Mouse (Mus musculus) testis, postnatal 10 days (tissue): ENCODE data around the gene Vps52.

Experiments
- DNase-seq: peaks from one replicate; pipeline ENCODE4 v3.0.0; 2021; ENCODE audit warnings: low spot score

Vps52 gene

DNA sequence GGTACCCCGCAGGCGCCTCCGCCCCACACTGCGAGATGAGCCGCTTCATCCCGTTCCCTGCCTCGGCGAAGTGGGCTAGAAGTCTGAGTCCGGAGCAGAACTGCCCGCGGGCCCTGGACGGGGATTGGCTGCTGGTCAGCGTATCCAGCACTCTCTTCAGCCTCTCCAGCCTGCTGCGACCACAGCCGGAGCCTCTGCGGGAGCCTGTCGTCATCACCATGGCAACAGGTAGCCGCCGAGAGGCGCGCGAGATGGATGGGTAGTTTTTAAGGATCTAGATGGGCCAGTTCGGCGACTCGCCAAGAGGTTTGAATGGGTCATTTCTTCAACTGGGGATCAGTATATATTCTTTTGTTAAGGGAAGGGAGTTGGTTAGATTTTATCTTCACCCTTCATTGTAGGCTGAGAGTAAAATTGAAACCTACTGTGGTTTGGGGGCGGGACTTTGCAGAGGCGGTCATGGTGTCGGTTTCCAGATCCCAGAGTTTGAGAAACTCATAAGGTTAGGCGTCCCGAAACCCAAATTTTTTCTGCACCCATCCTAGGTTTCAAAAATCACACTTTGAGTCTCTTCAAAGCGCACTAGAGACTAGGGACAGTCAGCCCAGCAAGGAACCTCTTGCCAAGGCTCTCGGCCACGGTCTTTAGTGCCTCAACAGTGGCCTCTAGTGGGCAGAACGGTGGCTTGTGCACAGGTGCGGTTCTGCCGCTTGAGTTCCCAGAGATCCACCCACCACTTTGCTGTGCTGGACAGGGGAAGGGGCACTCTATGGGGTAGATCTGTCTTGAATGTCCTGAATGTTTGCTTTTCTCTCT, 35.1 kb upstream of the Vps52 start:
- DNase-seq = peak; percentile 92

DNA sequence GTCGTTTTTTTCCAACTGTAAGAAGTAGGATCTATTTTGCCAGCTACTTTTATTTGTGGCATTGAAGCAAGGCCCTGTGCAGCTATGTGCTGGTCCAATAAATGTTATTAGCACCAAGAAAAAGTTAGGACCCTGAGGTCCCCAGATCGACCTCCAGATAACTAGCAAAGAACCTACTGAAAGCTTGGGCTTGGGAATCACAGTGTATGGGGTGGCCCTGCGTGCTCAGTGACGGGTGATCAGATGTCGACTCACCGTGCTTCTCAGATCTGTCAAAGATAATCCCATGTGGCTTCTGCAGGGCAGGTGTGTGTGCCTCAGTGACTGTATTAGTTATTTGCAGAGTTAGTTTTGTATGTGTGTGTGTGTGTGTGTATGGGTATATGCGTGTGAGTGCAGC, 34.3 kb upstream of the Vps52 start:
- DNase-seq = no peak

DNA sequence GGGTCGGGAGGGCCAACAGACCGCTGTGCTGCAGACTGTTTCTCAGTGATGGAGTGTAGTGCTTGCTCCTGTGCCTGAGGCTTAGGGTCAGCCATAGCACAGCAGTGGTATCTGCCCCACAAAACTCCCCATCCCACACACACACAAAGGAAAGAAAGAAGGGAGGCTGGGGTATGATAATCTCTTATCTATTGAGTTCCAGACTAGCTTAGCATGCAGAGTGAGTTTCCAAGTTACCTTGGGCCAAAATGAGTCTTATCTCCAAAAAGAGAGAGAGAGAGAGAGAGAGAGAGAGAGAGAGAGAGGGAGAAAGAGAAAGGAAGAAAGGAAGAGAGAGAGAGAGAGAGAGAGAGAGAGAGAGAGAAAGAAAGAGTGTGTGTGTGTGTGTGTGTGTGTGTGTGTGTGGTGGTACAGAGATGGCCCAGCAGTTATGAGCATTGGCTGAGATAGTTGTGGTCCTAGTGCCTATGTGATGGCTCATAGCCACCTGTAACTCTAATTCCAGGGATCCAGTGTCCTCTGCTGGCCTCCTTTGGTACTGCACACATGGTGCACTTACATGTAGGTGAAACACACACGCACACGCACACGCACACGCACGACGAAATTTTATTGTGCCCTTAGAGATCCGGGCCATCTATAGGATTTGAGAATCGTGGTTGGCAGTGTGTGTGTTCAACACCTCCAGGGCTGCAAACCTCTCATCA, 30.9 kb upstream of the Vps52 start:
- peak; percentile 80 for DNase-seq

DNA sequence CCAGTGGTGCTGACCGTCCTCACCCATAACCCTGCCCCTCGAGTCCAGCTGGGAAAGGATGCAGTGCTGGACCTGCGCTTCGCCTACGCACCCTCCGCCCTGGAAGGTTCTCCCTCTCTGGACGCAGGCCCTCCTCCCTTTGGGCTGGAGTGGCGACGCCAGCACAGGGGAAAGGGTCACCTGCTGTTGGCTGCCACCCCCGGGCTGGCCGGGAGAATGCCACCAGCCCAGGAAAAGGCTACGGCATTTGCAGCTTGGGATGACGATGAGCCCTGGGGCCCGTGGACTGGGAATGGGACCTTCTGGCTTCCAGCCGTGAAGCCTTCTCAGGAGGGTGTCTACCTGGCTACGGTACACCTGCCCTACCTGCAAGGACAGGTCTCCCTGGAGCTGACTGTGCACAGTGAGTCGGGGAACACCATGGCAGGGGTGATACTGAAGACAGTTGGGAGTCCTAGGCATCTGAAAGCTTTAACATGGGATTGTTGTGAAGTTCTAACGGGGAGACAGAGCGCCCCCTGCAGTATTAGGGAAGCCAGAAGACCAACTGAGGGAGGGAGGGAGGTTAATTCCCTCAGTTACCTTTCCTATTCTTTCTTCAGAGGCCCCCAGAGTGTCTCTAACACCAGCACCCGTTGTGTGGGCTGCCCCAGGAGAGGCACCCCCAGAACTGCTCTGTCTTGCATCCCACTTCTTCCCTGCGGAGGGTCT, 30.1 kb upstream of the Vps52 start:
- DNase-seq = peak; percentile 47

DNA sequence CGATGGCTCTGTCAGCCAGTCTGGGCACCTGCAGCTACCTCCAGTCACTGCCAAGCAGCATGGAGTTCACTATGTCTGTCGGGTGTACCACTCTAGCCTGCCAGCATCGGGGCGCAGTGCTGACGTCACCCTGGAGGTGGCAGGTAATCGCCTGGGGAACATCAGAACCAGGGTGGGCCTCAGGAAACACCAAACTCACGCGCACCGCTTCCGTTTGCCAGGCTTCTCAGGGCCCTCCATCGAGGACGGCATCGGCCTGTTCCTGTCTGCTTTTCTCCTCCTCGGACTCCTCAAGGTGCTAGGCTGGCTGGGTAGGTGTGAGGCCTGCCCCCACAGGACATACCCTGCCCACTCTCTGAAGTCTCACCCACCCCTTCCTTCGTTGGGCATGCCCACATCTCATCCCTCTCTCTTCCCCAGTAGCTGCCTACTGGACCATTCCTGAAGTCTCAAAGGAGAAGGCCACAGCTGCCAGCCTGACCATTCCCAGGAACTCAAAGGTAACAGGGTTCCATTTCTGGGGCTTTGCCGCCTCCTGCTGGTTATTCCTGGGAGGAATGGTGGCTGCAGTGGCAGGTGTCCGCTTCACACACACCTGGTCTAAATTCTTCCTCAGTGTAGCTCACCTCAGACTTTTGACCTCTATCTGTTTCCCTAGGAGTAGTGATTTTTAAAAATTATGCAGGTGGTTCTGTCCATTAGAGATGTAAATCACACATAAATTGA, 29.2 kb upstream of the Vps52 start:
- peak; percentile 70 for DNase-seq

DNA sequence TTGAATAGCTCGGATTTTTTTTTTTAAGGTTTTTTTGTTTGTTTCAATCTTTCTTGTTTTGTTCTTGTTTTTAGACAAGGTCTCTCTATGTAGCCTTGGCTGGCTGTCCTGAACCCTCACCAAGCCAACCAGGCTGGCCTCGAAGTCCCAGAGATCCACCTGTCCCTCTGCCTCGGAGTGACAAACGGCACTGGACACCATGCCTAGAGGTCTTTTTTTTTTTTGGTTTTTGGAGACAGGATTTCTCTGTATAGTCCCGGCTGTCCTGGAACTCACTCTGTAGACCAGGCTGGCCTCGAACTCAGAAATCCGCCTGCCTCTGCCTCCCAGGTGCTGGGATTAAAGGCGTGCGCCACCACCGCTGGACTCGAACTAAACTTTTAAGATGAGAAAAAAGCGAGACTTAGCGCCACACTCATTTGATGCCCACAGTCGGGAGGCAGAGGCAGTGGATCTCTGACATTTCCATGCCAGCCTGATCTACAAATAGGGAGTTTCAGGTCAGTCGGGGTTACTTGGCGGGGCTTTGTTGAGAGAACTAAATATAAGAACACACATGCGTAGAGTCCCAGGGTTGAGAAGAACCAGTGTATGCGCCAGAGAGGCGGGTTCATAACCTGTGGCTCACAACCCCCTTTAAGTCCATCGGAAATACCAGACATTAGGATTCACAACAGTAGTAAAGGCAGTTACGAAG, 27.2 kb upstream of the Vps52 start:
- DNase-seq = no peak

DNA sequence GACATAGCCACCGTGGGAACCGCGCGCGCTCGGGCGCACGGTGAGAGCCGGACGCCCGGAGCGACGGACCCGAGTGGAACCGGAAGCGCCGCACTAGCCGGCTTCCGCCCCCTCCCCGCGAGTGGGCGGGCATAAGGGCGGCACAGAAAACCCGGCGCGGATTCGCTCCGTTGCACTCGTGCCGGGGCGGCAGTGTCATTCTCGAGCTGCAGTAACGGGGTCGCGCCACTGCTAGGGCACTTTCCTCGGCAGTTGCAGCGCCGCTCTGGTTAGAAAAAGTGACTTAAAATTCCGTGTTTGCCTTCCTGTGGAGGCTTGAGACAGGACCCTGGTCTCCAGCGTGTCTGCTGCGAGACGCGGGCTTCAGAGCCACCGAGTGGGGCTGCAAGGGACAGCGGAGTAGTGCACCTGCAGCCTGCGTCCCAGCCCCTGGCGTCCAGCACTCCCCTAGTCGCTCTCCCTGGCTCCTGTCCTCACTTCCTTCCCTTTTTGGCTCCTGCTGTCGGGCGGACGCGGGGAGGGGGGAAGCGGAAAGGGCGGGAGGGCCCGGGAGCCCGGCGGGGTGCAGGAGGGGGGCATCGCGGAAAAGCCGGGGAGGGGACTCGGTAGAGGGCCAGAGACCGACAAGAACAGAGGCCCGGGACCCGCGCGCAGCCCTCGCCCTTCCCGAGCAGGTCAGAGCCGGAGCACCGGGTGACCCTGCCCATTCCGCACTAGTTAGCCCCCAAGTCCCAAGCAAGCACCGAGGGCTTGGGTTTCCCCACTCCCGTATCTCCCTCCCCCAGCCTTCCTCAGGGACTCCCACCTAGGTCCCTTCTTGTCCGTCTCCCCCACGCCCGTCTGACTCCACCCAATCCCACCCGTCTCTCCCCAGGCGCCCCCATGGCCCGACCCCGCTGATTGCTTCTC, 26.0 kb upstream of the Vps52 start, which contains the start of gene Rgl2:
Gene Rgl2, plus strand, starts transcription at position 173 of the 909 bp plus-strand sequence.
- DNase-seq = peak; percentile 98

DNA sequence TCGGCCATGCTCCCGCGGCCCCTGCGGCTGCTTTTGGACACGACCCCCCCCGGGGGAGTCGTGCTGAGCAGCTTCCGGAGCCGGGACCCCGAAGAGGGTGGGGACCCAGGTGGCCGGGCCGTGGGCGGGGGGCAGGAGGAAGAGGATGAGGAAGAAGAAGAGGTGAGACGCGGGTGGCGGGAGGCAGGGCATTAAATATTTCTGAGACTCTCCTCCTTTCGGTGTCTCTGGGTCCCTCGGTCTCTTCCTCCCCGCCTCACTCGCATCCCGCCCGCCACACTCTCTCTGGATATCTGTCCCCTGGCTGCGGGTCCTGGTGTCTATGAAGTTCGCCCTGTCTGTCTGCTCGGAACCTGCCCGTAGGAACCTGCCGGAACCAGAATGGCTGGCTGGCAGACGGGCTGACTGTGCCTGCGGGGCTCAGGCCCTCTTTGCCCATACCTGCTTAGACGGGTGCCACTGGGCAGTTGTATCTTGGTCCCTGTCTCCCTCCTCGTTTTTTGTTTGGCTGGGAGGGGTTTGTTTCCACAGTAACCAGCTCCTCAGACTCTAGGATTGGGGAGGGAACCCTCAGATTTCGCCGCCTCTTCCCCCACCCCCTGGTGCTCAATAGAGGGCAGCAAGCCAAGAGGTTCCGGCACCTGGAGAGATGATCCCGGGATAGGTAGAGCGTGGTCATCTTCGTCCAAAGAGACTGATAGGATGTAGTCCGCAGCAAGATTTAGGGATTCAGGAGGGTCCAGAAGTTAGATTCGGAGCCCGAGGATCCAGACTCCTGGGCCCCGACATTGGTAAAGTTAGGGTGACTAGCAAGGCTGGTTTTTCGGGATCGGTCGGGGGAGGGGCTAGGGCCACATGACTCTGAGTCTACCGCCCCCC, 25.1 kb upstream of the Vps52 start:
- peak; percentile 72 for DNase-seq

DNA sequence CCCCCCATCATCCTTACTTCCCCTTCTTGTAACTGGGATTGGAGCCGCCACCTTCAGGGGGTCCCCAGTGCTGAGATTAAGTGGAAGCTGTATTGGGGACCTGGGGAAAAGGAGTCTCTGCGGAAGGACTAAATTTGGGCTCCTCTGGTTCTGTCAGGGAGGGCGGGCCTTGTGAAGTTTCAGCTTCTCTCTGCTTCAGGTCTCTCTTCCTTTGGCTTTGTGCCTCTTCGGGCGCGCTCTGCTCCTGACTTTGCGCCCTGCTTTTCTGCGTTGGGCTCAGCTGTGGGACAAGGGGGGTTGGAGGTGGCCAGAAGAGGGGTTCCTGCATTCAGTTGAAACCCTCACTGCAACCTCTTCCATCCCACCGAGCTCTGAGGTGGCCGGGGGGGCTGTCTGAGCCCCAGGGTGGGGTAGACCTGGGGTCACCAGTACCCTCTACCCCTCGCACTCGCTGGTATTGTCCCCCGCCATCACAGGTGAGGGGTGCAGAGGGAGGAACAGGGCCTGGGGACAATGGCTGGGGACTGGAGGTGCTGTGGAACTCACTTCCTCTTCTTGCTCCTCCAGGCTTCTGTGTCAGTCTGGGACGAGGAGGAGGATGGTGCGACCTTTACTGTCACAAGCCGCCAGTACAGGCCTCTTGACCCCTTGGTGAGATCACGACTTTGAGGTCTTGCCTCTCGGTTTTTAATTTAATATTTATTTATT, 24.3 kb upstream of the Vps52 start:
- peak; percentile 48 for DNase-seq

DNA sequence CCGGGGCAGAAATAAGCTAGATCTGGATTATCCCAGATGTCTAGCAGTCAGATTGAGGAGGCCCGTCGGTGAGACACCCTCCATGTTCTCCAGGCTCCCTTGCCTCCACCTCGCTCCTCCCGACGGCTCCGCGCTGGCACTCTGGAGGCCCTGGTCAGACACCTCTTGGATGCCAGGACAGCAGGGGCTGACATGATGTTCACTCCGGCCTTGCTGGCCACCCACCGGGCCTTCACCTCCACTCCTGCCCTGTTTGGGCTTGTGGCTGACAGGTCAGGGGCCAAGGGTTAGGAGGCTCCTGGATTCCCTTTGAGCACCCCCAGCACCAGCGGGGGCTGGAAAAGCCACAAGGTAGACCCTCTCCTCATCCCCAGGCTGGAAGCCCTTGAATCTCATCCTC, 23.7 kb upstream of the Vps52 start:
- peak; percentile 52 for DNase-seq

DNA sequence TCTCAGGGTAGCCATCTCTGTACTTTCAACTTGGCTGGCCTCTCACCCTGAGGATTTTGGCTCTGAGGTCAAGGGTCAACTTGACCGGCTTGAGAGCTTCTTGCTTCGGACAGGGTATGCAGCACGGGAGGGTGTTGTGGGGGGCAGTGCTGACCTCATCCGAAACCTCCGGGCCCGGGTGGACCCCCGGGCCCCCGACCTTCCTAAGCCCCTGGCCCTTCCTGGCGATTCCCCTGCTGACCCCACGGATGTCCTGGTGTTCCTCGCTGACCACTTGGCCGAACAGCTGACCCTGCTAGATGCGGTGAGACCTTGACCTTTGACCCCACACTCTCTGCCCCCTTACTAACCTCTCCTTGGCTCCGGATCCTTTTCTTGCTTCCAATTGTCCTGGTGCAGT, 23.2 kb upstream of the Vps52 start:
- DNase-seq = peak; percentile 48

DNA sequence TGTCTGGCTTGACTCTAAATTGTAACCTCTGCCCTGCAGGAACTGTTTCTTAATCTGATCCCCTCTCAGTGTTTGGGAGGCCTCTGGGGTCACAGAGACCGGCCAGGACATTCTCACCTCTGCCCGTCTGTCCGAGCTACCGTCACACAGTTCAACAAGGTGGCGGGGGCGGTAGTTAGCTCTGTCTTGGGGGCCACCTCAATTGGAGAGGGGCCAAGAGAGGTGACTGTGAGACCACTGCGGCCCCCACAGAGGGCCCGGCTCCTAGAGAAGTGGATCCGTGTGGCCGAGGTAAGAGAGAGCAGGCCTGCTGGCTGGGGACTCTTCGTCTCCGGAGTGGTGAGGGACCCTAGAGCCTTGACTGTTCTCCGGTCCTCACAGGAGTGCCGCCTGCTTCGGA, 22.6 kb upstream of the Vps52 start:
- no peak for DNase-seq

DNA sequence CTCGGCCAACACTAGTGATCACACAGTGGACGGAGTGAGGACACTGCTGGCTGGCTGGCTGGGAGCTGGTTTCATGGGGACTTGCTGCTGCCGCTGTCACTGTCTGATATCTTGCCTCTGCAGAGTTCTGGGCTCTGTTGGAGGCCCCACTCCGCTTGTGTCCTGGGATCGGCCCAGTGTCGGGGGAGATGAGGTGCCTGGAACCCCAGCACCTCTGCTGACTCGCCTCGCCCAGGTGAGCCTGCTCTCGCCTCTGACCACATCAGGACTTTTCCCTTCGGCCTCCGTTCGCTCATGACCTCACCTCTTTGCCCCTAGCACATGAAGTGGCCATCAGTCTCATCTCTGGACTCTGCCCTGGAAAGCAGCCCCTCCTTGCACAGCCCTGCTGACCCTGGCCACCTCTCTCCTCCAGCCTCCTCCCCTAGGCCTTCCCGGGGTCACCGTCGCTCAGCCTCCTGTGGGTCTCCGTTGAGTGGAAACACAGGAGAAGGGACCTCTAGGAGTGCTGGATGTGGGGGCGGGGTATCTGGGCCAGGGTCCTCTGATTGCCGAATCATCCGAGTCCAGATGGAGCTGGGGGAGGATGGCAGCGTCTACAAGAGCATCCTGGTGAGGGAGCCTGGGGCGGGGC, 20.1 kb upstream of the Vps52 start:
- DNase-seq = peak; percentile 54

DNA sequence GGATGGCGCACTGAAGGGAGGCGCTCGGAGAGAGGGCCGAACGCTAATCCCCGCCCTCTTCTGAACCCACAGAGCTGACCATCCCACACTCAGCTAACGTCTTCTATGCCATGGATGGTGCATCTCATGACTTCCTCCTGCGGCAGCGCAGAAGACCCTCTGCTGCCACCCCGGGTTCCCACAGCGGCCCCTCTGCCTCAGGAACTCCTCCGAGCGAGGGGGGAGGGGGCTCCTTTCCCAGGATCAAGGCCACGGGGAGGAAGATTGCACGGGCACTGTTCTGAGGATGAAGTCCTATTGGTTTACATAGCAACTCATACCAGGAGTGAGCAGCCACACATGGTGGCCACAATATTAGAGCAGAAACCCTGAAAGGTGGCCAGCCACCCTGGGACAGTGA, 18.6 kb upstream of the Vps52 start:
- DNase-seq = peak; percentile 49

DNA sequence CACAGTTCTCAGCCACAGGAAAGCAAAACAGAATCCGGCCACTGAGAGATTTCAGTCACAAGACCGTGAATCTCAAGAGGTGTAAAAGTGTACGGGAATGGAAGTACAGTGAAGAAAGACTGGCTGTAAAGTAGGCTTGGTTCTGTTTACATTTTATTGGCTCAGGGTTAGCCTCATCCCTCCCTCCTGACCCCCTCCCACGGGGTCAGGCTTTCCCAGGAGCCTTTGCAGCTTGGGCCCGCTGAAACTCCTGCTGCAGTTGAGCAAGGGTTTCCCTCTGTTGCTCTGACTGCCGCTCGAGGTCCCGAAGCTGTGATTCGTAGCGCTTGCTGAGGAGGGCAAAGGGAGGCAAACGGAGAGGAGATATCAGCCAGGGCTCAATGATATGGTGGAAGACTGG, 16.8 kb upstream of the Vps52 start:
- peak; percentile 47 for DNase-seq

DNA sequence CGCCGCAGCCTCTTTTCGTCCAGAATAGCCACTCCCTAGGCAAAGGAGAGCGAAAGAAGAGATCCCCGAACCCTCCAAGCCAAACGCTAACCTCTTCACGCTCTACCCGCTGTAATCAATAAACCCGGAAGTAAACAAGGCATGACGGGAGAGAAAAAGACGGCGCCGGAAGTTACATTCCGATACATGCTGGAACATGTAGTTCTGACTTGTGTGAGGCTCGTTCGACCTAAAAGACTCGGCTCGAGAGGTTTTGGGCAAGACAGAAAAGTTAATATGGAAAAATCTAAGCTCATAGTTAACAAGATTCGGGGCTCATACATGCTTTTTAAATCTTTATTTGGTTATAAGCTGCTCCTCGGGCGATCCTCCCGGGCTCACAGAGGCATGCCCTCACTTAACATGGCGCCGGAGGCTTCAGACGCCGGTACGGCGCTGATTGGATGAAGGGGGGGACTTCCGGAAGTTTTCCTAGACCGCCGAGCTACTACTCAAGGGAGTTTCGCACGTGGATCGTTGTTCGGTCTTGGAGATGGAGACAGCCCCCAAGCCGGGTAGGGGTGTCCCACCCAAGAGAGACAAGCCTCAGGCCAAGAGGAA, 15.3 kb upstream of the Vps52 start, which contains the start of the genes Pfdn6 and Wdr46:
Gene Pfdn6, minus strand, starts transcription at position 138 of the 600 bp plus-strand sequence.
Gene Wdr46, plus strand, starts transcription at position 455 of the 600 bp plus-strand sequence.
- peak; percentile 92 for DNase-seq

DNA sequence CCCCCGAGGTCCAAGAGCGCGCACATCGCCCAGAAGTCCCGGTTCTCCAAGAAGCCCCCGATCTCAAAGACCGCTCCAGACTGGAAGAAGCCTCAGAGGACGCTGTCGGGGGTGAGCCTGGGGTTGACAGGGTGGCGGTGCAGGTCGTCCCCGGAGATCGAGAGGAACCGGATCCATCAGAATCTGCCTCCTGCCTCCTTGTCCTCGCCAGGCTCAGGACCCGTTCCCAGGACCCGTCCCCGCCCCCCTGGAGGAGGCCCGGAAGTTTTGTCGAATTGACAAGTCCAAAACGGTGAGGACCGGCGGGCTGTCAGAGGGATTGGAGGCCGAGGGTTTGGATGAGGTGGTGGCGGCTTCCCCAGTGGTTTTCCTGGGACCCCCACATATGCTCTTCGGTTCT, 14.6 kb upstream of the Vps52 start:
- peak; percentile 73 for DNase-seq

DNA sequence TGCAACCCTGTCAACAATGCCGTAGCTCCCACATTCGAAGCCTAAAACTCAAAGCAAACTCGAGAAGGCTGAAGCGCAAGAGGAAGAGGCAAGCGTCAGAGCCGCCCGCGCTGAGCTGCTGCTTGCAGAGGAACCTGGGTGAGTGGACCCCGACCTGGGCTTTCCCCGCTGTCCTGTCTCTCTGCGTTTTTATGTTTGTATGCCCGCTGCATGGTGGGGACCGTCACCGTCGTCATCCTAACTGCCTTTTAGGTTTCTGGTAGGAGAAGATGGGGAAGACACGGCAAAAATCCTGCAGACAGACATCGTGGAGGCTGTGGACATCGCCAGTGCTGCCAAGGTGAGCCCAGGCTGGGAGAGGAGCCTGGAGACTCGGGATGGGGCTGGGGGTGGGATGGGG, 14.2 kb upstream of the Vps52 start:
- no peak for DNase-seq
